Mouse (Mus musculus): ENCODE measurements at regions not wholly inside any gene's neighbourhood (a gene's known extent, or its start where the extent isn't known, plus 50 kb on each side); places are given as distances from the start of the nearest gene placed in this dataset.

DNA sequence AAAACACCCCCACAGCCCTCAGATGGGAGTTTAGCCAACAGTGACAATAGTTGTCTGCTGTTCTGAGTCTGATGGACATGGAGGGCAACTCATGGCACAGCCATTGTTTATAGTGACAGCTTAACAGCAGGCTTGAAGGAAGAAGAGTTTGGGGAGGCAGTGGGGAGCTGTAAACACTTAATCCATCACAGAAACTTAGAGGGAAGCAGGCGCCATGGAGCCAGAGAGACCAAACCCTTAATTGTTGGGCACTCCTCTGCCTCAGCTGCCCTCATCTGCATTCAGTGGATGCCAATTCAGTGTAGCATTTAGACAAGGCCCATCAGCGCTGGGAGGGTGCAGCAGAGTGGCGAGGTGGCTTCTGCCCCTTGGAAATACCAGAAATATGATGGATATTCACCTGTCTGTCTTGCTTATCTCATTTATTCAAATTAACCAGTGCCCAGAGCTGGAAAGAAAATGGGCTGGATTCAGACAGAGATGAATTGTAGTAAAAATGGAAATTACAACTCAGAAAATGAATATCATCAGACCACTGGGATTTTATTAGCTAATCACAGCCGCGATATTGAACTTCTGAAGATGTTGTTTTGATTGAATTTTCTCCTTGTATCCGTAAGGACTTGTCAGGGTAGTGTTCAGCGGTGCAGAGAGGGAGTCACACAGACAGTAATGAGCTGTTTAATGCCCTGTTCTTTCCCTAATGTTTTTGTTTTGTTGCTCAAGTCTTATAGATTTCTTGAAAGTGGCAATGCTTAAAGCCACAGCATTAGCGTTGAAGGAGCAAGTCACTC, 108.1 kb downstream of the Ackr3 start:
- no peak for TF ChIP-seq POLR2A (IDR thresholded peaks at IDR 0.05; ENCODE audit: low read depth, low read length)
- no peak for TF ChIP-seq CTCF (IDR thresholded peaks at IDR 0.05; ENCODE audit: extremely low read depth, insufficient read depth, insufficient read length, insufficient replicate concordance)
